ENCODE assay signal across 9 mouse cellular contexts in the genomic region with DNA sequence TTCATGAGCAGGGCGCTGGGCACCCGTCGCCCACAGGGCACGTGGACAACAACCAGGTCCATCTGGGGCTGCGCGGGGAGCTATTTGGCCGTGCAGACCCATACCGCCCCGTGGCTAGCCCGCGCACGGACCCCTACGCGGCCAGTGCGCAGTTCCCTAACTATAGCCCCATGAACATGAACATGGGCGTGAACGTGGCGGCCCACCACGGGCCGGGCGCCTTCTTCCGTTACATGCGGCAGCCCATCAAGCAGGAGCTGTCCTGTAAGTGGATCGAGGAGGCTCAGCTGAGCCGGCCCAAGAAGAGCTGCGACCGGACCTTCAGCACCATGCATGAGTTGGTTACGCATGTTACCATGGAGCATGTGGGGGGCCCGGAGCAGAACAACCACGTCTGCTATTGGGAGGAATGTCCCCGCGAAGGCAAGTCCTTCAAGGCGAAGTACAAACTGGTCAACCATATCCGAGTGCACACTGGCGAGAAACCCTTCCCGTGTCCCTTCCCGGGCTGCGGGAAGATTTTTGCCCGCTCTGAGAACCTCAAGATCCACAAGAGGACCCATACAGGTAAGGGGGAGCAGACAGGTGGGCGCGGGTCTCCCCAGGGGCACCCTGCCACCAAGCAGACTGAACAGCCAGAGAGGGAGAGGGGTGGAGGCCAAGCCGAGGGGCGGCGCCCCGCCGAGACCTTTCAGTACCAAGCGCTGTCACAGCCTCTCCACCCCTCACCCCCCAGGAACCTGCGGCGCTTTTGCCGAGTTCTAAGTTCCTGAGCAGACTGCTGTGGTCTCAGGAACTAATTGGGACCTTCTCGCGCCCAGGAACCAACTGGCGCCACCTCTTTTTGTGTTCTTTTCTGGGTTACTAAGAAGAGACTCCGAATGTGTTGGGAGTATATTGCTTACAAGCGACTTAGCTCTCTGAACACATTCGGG. TPM values are rescaled to one million over a fixed set of nuclear protein-coding genes. Genes with fewer than 3 reads are reported as not detected.
DNase-seq lines count a peak whose midpoint lies in the region; ATAC-seq and TF ChIP-seq lines count a peak whose summit lies in the region.
"Had no signal": no experiment of that assay in that cellular context is flagged by ENCODE, and none has a peak within 500 bp of the region (broad histone marks: within the 10 kb centered on the region; RNA-seq: fewer than 3 reads in every experiment).

No protein-coding gene starts in this region.

- H3K27me3 ChIP-seq in heart, embryonic 10.5 days (ENCODE audit: insufficient read depth, poor library complexity, severe bottlenecking): peaks cover 71% of the 10 kb centered on the region
- peaks cover 16% of the 10 kb centered on the region for H3K27me3 ChIP-seq in heart, adult 2 months (ENCODE audit: control insufficient read depth, insufficient read depth, low read length)
- H3K27me3 ChIP-seq in ES-Bruce4 (ENCODE audit: control insufficient read depth, insufficient read depth, low read length, poor library complexity, severe bottlenecking): no peaks in the 10 kb centered on the region
- peaks cover 74% of the 10 kb centered on the region for H3K27me3 ChIP-seq in embryonic facial prominence, embryonic 15.5 days
- H3K27me3 ChIP-seq in limb, embryonic 14.5 days (ENCODE audit: control insufficient read depth, insufficient read depth, low read length): peaks cover 26% of the 10 kb centered on the region
- H3K27me3 ChIP-seq: CH12.LX had no signal

- H3K4me1 ChIP-seq in heart, embryonic 10.5 days: no peaks in the 10 kb centered on the region; the same call in 1 of the 2 replicates
- H3K4me1 ChIP-seq in heart, adult 2 months (ENCODE audit: control insufficient read depth, insufficient read depth, low read length): no peaks in the 10 kb centered on the region
- no peaks in the 10 kb centered on the region for H3K4me1 ChIP-seq in ES-Bruce4 (ENCODE audit: control insufficient read depth, insufficient read depth, low read length)
- peaks cover 17% of the 10 kb centered on the region for H3K4me1 ChIP-seq in embryonic facial prominence, embryonic 15.5 days
- H3K4me1 ChIP-seq in limb, embryonic 14.5 days (ENCODE audit: control insufficient read depth, insufficient read depth, low read length): no peaks in the 10 kb centered on the region

- ATAC-seq in embryonic facial prominence, embryonic 15.5 days (ENCODE audit: insufficient number of reproducible peaks, low FRiP score, low TSS enrichment, low read depth): no peak
- ATAC-seq in limb, embryonic 14.5 days (ENCODE audit: low FRiP score, low read depth): no peak
- no peak for ATAC-seq in megakaryocyte, adult 5-6 weeks (ENCODE audit: poor library complexity, severe bottlenecking)

- WGBS in heart, embryonic 10.5 days: 16% methylated on average over 56 of the region's 56 CpGs
- WGBS in heart, adult 2 months: 18% methylated on average over 56 of the region's 56 CpGs
- WGBS in embryonic facial prominence, embryonic 15.5 days: 24% methylated on average over 56 of the region's 56 CpGs
- 22% methylated on average over 44 of the region's 56 CpGs for WGBS in limb, embryonic 14.5 days

- no peaks in the 10 kb centered on the region for H3K79me2 ChIP-seq in heart, adult 2 months (replicated peaks; ENCODE audit: control insufficient read depth, insufficient read depth, low read length)

- no peak for TF ChIP-seq POLR2A in heart, adult 2 months (IDR thresholded peaks at IDR 0.05; ENCODE audit: insufficient read depth, low read depth, low read length)
- TF ChIP-seq POLR2A in ES-Bruce4 (IDR thresholded peaks at IDR 0.05; ENCODE audit: insufficient read depth, low read length): no peak
- no peak for TF ChIP-seq POLR2A in limb, embryonic 14.5 days (IDR thresholded peaks at IDR 0.05; ENCODE audit: borderline replicate concordance, extremely low read depth, insufficient read depth, insufficient read length)

- peak overlapping the region; percentile 55 for H3K4me3 ChIP-seq in heart, embryonic 10.5 days
- H3K4me3 ChIP-seq in heart, adult 2 months: no peak overlapping the region
- peak overlapping the region; percentile 94 for H3K4me3 ChIP-seq in ES-Bruce4 (ENCODE audit: low read depth, low read length)
- H3K4me3 ChIP-seq in embryonic facial prominence, embryonic 15.5 days (replicated peaks): peak overlapping the region; percentile 39
- peak overlapping the region; percentile 41 for H3K4me3 ChIP-seq in limb, embryonic 14.5 days (replicated peaks; ENCODE audit: low read length)

- no peaks in the 10 kb centered on the region for H3K9me3 ChIP-seq in heart, embryonic 10.5 days
- H3K9me3 ChIP-seq in ES-Bruce4 (replicated peaks; ENCODE audit: control insufficient read depth, insufficient read depth, low read length, poor library complexity, severe bottlenecking): no peaks in the 10 kb centered on the region
- H3K9me3 ChIP-seq in embryonic facial prominence, embryonic 15.5 days (replicated peaks): no peaks in the 10 kb centered on the region
- no peaks in the 10 kb centered on the region for H3K9me3 ChIP-seq in limb, embryonic 14.5 days (ENCODE audit: control insufficient read depth, low read length)

- H3K27ac ChIP-seq in heart, embryonic 10.5 days: no peak overlapping the region
- no peak overlapping the region for H3K27ac ChIP-seq in heart, adult 2 months
- peak overlapping the region; percentile 86 for H3K27ac ChIP-seq in ES-Bruce4 (ENCODE audit: insufficient read depth, low read length)
- H3K27ac ChIP-seq in embryonic facial prominence, embryonic 15.5 days (replicated peaks): no peak overlapping the region
- H3K27ac ChIP-seq in limb, embryonic 14.5 days (replicated peaks; ENCODE audit: low read depth, low read length): 0 out of 2 replicates have a peak overlapping the region, but pooled peaks have one; percentile 48

- no peak overlapping the region for H3K9ac ChIP-seq in heart, adult 2 months (ENCODE audit: low read depth, low read length)
- peak overlapping the region; percentile 84 for H3K9ac ChIP-seq in ES-Bruce4 (ENCODE audit: low read depth, poor library complexity, severe bottlenecking)
- no peak overlapping the region for H3K9ac ChIP-seq in embryonic facial prominence, embryonic 15.5 days
- H3K9ac ChIP-seq in limb, embryonic 14.5 days (ENCODE audit: low read depth, low read length, severe bottlenecking): peak overlapping the region; percentile 51

- no peaks in the 10 kb centered on the region for H3K36me3 ChIP-seq in heart, embryonic 10.5 days
- no peaks in the 10 kb centered on the region for H3K36me3 ChIP-seq in heart, adult 2 months (ENCODE audit: control insufficient read depth, insufficient read depth, low read length)
- peaks cover 24% of the 10 kb centered on the region for H3K36me3 ChIP-seq in ES-Bruce4 (ENCODE audit: control insufficient read depth, insufficient read depth, low read length, poor library complexity, severe bottlenecking)
- H3K36me3 ChIP-seq in embryonic facial prominence, embryonic 15.5 days: no peaks in the 10 kb centered on the region
- no peaks in the 10 kb centered on the region for H3K36me3 ChIP-seq in limb, embryonic 14.5 days (ENCODE audit: control insufficient read depth, insufficient read depth, low read length)

- TF ChIP-seq EP300 in heart, adult 2 months (IDR thresholded peaks at IDR 0.05; ENCODE audit: insufficient read depth, low read depth, low read length): no peak
- TF ChIP-seq EP300 in ES-Bruce4 (IDR thresholded peaks at IDR 0.05; ENCODE audit: insufficient read depth, low read depth, low read length): no peak

- peak overlapping the region; percentile 54 for H3K4me2 ChIP-seq in embryonic facial prominence, embryonic 15.5 days (replicated peaks)
- peak overlapping the region; percentile 69 for H3K4me2 ChIP-seq in limb, embryonic 14.5 days (replicated peaks; ENCODE audit: low read depth, low read length, severe bottlenecking)

- no peak for TF ChIP-seq CTCF in heart, adult 2 months (IDR thresholded peaks at IDR 0.05)
- no peak for TF ChIP-seq CTCF in ES-Bruce4 (IDR thresholded peaks at IDR 0.05; ENCODE audit: low read depth, low read length)

- no peak for DNase-seq in heart, embryonic 10.5 days (ENCODE audit: low spot score)
- DNase-seq in heart, adult 2 months: no peak
- no peak for DNase-seq in limb, embryonic 14.5 days (ENCODE audit: low spot score)
- no peak for DNase-seq in spleen, postnatal 4 days (ENCODE audit: low spot score in 2 of 2)
- no peak for DNase-seq in right cerebral cortex, postnatal 14 days

- intact Hi-C loops in heart, adult 2 months (cut with DNase I): loop anchor here (5.0 kb wide), 1 partner anchor 110 kb away; no protein-coding TSS in a partner anchor

RNA-seq across cellular contexts. Expression of a gene that starts 9.4 kb away (rescaled TPM):
- 0.07 and 0.20 TPM in 2 replicates for polyA plus RNA-seq in heart, embryonic 10.5 days (2016; fragmentation: Nextera tagmentation; extraction: Ambion mirVana)
- total RNA-seq in heart, adult 2 months (2021): not detected
- polyA plus RNA-seq in heart, adult 2 months (2012; rRNA removed): 0.12 TPM in 1 of 2 replicates, not detected in the other
- polyA plus RNA-seq in ES-Bruce4 (2011; ENCODE audit: insufficient read depth, insufficient read length, low read depth, missing spikeins): 73.1 and 78.2 TPM in 2 replicates
- 0.51 and 0.99 TPM in 2 replicates for polyA plus RNA-seq in embryonic facial prominence, embryonic 15.5 days (2015; fragmentation: Nextera tagmentation; extraction: Ambion mirVana)
- polyA plus RNA-seq in limb, embryonic 14.5 days (2012; rRNA removed): 5.8 and 11.8 TPM in 2 replicates
- polyA plus RNA-seq in limb, embryonic 14.5 days (2014; fragmentation: Nextera tagmentation; extraction: Ambion mirVana): 6.8 and 9.6 TPM in 2 replicates
- not detected in 2 replicates for total RNA-seq in megakaryocyte, adult 5-6 weeks (2015)
- not detected in 2 replicates for total RNA-seq in megakaryocyte, adult 5-6 weeks (2017)
- total RNA-seq: CH12.LX had no signal

Comparison
In these comparisons a context has a peak if more than half of its experiments do, and no peak if none do; other contexts are left out.
1. H3K27ac ChIP-seq: peak in ES-Bruce4 (single experiment) and limb, embryonic 14.5 days (single experiment); none in heart, embryonic 10.5 days (single experiment), heart, adult 2 months (single experiment) and embryonic facial prominence, embryonic 15.5 days (single experiment).
2. H3K9ac ChIP-seq: peak in ES-Bruce4 (single experiment) and limb, embryonic 14.5 days (single experiment); none in heart, adult 2 months (single experiment) and embryonic facial prominence, embryonic 15.5 days (single experiment).